Mouse (Mus musculus) heart, postnatal 0 days (tissue): ENCODE measurements at regions not wholly inside any gene's neighbourhood (a gene's known extent, or its start where the extent isn't known, plus 50 kb on each side); places are given as distances from the start of the nearest gene placed in this dataset.

ENCODE experiments used
- CTCF ChIP-seq: IDR thresholded peaks from 2 replicates; pipeline ENCODE4 v1.5.1; 2016; ENCODE audit warnings: antibody characterized with exemption, control low read depth, low read depth
- EP300 ChIP-seq: IDR thresholded peaks from 2 replicates; pipeline ENCODE4 v1.6.1; 2016; ENCODE audit warnings: antibody characterized with exemption, low read depth

GRCm38 (mm10) chr1:43301866-43302571 lies 105.2 kb upstream of the Fhl2 start:
- TF ChIP-seq CTCF (no peak), EP300 (no peak)
